Mouse (Mus musculus) ES-E14 (cell line): ENCODE data around the gene Pisd.

Source experiments
- CHD2 ChIP-seq: IDR thresholded peaks from 2 replicates; pipeline ENCODE4 v1.6.1; 2014; ENCODE audit warnings: mild to moderate bottlenecking, low read depth, low read length, inconsistent platforms
- ZC3H11A ChIP-seq: IDR thresholded peaks from 2 replicates; pipeline ENCODE4 v1.6.1; 2012; ENCODE audit warnings: low read depth, mild to moderate bottlenecking, inconsistent platforms, low read length, borderline replicate concordance
- ZNF384 ChIP-seq: IDR thresholded peaks from 2 replicates; pipeline ENCODE4 v1.6.1; 2012; ENCODE audit warnings: low read depth, low read length, inconsistent platforms

DNA sequence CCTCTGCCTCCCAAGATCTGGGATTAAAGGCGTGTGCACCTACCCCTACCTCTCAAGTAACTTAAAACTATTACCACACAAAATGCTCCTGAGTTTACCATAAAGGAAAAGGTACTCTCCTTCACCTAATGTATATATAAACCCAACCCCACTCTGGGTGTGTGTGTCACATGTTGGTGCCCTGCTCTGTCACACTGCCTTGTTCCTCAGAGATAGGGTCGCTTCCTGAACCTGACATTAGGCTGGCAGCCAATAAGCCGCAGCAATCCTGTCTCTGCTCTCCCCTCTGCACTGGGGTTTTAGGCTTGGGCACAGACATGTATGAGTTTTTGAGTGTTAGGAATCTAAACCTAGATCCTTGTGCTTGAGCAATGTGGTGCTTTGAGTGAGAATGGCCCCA lies 7.3 kb downstream of the Pisd start:
- no peak for TF ChIP-seq ZC3H11A
- TF ChIP-seq ZNF384, result no peak
- TF ChIP-seq CHD2, result no peak
